Mouse (Mus musculus): Measurements from ENCODE around the gene Stra6. TPM values are rescaled to one million over a fixed set of nuclear protein-coding genes. Genes with fewer than 3 reads are reported as not detected.

The Stra6 gene
- polyA plus RNA-seq, 1 experiment from 2014 or later = 47.2 TPM

DNA sequence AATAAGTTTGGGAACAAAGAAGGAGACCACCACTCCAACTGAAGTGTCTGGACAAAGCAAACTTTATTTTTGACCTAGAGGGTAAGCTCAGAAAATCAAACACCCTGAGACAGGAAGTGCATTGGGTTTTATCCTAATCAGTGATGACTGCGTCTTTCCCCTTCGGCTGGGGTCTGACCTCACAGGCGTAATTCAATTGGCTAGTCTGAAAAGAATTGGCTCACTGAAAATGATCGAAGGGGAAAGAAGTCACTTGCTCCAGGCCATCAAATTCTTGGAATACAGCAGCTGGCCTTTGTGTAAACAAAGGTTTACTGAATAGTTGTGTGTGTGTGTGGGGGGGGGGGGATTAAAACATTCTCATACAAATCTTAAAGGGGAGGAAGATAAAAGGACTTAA, 62.2 kb downstream of the Stra6 start:
- Histone ChIP-seq H3K4me3 (no peak overlapping the region), H3K36me3 (replicated peaks) (no peaks in the 10 kb centered on the region), H3K9me3 (no peaks in the 10 kb centered on the region), H3K27me3 (replicated peaks; ENCODE audit: low read depth, poor library complexity, severe bottlenecking) (peaks cover 32% of the 10 kb centered on the region), H3K27ac (replicated peaks) (peak overlapping the region; percentile 81), H3K4me1 (peaks cover 80% of the 10 kb centered on the region)
- peak; percentile 44 for DNase-seq (ENCODE audit: low spot score)
- 20% methylated on average over 4 of the region's 4 CpGs for WGBS

GRCm38 (mm10) chr9:58128926-58129413, 65.4 kb downstream of the Stra6 start:
- Histone ChIP-seq H3K36me3 (replicated peaks) (no peaks in the 10 kb centered on the region), H3K27me3 (replicated peaks; ENCODE audit: low read depth, poor library complexity, severe bottlenecking) (peaks cover 50% of the 10 kb centered on the region), H3K27ac (replicated peaks) (peak overlapping the region; percentile 93), H3K4me3 (peak overlapping the region; percentile 53), H3K4me1 (peaks cover 98% of the 10 kb centered on the region), H3K9me3 (no peaks in the 10 kb centered on the region)
- DNase-seq (ENCODE audit: low spot score) = peak; percentile 84
- WGBS = 2% methylated on average over 13 of the region's 13 CpGs

DNA sequence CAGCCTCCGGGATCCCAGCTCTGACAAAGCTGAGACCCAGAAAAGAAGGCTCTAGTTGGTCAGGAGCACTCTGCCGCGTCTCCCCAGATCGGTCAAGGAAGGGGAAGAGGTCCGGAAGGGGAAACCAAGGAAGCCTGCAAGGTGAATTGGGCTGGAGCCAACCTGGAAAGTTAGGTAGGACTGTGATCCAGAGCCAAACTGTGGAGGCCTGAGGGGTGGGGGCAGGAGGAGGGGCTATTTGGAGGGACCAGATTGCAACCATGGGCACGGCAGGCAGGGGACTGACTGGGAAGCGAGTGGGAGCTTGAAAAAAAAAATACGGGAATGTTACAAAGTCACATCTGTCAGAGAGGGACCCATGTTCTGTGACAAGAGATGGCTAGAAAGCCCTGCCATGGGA, 65.9 kb downstream of the Stra6 start:
- Histone ChIP-seq H3K4me3 (peak overlapping the region; percentile 53), H3K27ac (replicated peaks) (peak overlapping the region; percentile 93), H3K4me1 (peaks cover 98% of the 10 kb centered on the region), H3K27me3 (replicated peaks; ENCODE audit: low read depth, poor library complexity, severe bottlenecking) (peaks cover 48% of the 10 kb centered on the region), H3K36me3 (replicated peaks) (no peaks in the 10 kb centered on the region), H3K9me3 (no peaks in the 10 kb centered on the region)
- WGBS = 13% methylated on average over 8 of the region's 8 CpGs
- no peak for DNase-seq (ENCODE audit: low spot score)

- H3K4me3 ChIP-seq = peak overlapping the region; percentile 53; the same call in 1 of the 2 replicates
- peaks cover 48% of the 10 kb centered on the region for H3K27me3 ChIP-seq (replicated peaks; ENCODE audit: low read depth, poor library complexity, severe bottlenecking)
- H3K4me1 ChIP-seq = peaks cover 98% of the 10 kb centered on the region
- no peaks in the 10 kb centered on the region for H3K36me3 ChIP-seq (replicated peaks)
- no peaks in the 10 kb centered on the region for H3K9me3 ChIP-seq
- WGBS = 45% methylated on average over 3 of the region's 3 CpGs
- H3K27ac ChIP-seq (replicated peaks) = peak overlapping the region; percentile 93
- DNase-seq (ENCODE audit: low spot score) = no peak
Measured at GRCm38 (mm10) chr9:58130909-58131308, 67.3 kb downstream of the Stra6 start.

GRCm38 (mm10) chr9:58131735-58132134, 68.1 kb downstream of the Stra6 start:
- Histone ChIP-seq H3K4me3 (peak overlapping the region; percentile 2; the same call in 1 of the 2 replicates), H3K36me3 (replicated peaks) (no peaks in the 10 kb centered on the region), H3K27me3 (replicated peaks; ENCODE audit: low read depth, poor library complexity, severe bottlenecking) (peaks cover 48% of the 10 kb centered on the region), H3K4me1 (peaks cover 98% of the 10 kb centered on the region), H3K9me3 (no peaks in the 10 kb centered on the region), H3K27ac (replicated peaks) (peak overlapping the region; percentile 93)
- no peak for DNase-seq (ENCODE audit: low spot score)
- WGBS = 84% methylated on average over 7 of the region's 7 CpGs

GRCm38 (mm10) chr9:58133893-58134884, 70.6 kb downstream of the Stra6 start:
- DNase-seq (ENCODE audit: low spot score) = peak; percentile 84
- Histone ChIP-seq H3K9me3 (no peaks in the 10 kb centered on the region), H3K36me3 (replicated peaks) (peaks cover 15% of the 10 kb centered on the region), H3K27me3 (replicated peaks; ENCODE audit: low read depth, poor library complexity, severe bottlenecking) (peaks cover 45% of the 10 kb centered on the region), H3K27ac (replicated peaks) (peak overlapping the region; percentile 93), H3K4me1 (peaks cover 98% of the 10 kb centered on the region), H3K4me3 (peak overlapping the region; percentile 43)
- 14% methylated on average over 17 of the region's 17 CpGs for WGBS

DNA sequence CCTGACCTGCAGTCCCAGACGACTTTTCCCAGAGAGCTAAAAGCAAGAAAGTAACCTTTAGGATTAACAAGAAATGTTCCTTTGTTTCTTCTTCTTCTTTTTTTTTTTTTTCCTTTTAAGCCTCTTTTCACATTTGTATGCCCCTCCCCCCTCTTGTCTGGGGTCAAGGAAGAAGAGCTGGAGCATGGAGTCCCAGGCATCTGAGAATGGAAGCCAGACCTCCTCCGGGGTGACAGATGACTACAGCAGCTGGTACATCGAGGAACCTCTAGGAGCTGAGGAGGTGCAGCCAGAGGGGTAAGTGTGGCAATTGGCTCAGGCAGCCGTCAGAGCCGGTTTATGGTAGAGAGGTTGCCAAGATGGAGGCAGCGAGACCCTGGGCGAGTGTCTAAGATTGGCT, 71.3 kb downstream of the Stra6 start:
- Histone ChIP-seq H3K36me3 (replicated peaks) (peaks cover 23% of the 10 kb centered on the region), H3K27me3 (replicated peaks; ENCODE audit: low read depth, poor library complexity, severe bottlenecking) (peaks cover 38% of the 10 kb centered on the region), H3K4me1 (peaks cover 98% of the 10 kb centered on the region), H3K4me3 (peak overlapping the region; percentile 43), H3K9me3 (no peaks in the 10 kb centered on the region), H3K27ac (replicated peaks) (peak overlapping the region; percentile 93)
- DNase-seq (ENCODE audit: low spot score) = peak; percentile 38
- WGBS = 40% methylated on average over 7 of the region's 7 CpGs

DNA sequence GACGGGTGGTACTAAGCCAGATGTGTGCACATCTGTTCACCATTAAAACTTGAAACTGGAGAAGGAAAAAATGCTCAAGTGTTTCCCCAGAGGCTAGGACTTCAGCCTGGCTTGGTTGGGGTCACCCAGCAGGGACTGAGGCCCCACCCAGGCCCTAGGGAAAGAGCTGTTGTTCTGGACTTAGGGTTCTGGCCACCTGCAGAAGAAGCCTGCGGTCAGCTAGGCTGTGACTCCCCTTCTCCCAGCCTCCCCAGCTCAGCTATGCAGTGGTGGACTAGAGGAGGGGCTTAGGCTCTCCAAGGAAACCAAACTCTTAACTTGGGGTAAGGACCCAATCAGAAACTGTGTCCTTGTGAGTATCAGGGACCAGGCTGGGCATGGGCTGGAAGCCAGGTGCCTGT, 72.3 kb downstream of the Stra6 start:
- WGBS = 14% methylated on average over 2 of the region's 2 CpGs
- peaks cover 98% of the 10 kb centered on the region for H3K4me1 ChIP-seq
- H3K4me3 ChIP-seq = peak overlapping the region; percentile 43
- peak overlapping the region; percentile 93 for H3K27ac ChIP-seq (replicated peaks)
- H3K9me3 ChIP-seq = no peaks in the 10 kb centered on the region
- DNase-seq (ENCODE audit: low spot score) = peak; percentile 53
- peaks cover 33% of the 10 kb centered on the region for H3K36me3 ChIP-seq (replicated peaks)
- peaks cover 30% of the 10 kb centered on the region for H3K27me3 ChIP-seq (replicated peaks; ENCODE audit: low read depth, poor library complexity, severe bottlenecking)

- 57% methylated on average over 6 of the region's 6 CpGs for WGBS
- DNase-seq (ENCODE audit: low spot score) = no peak
- H3K27ac ChIP-seq (replicated peaks) = 0 out of 2 replicates have a peak overlapping the region, but pooled peaks have one; percentile 15
- H3K9me3 ChIP-seq = no peaks in the 10 kb centered on the region
- H3K27me3 ChIP-seq (replicated peaks; ENCODE audit: low read depth, poor library complexity, severe bottlenecking) = 0 out of 2 replicates have a peak, but pooled peaks cover 13% of the 10 kb centered on the region
- H3K36me3 ChIP-seq (replicated peaks) = peaks cover 61% of the 10 kb centered on the region
- H3K4me3 ChIP-seq = no peak overlapping the region
- H3K4me1 ChIP-seq = peaks cover 84% of the 10 kb centered on the region
Measured at GRCm38 (mm10) chr9:58139947-58140346, 76.4 kb downstream of the Stra6 start.

DNA sequence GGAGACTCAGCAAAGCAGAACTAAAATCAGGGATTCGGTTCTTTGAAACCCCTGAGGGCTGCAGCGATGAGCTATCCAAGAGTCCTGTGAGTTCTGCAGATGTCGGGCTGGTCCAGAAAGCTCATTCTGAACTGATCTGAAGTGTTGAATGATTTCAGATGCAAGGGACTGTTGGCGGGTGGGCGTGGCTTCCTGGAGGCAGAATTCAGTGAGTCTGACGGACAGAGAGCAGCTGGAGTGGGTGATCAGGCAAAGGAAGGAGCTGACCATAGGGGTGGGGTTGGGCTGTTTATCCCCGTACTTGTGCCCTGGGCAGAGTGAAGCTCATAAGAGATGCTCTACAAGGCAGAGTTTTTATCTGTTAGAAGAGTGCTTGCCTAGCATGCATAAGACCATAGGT, 79.8 kb downstream of the Stra6 start:
- Histone ChIP-seq H3K9me3 (no peaks in the 10 kb centered on the region), H3K27me3 (replicated peaks; ENCODE audit: low read depth, poor library complexity, severe bottlenecking) (0 out of 2 replicates have a peak, but pooled peaks cover 11% of the 10 kb centered on the region), H3K27ac (replicated peaks) (peak overlapping the region; percentile 51), H3K4me3 (no peak overlapping the region), H3K36me3 (replicated peaks) (peaks cover 83% of the 10 kb centered on the region), H3K4me1 (peaks cover 72% of the 10 kb centered on the region)
- DNase-seq (ENCODE audit: low spot score) = peak; percentile 52
- WGBS = 38% methylated on average over 7 of the region's 7 CpGs

- Histone ChIP-seq H3K27me3 (replicated peaks; ENCODE audit: low read depth, poor library complexity, severe bottlenecking) (0 out of 2 replicates have a peak, but pooled peaks cover 6% of the 10 kb centered on the region), H3K9me3 (no peaks in the 10 kb centered on the region), H3K4me1 (peaks cover 60% of the 10 kb centered on the region), H3K4me3 (no peak overlapping the region), H3K27ac (replicated peaks) (peak overlapping the region; percentile 76), H3K36me3 (replicated peaks) (peaks cover 84% of the 10 kb centered on the region)
- peak; percentile 45 for DNase-seq (ENCODE audit: low spot score)
- 27% methylated on average over 1 of the region's 1 CpGs for WGBS
Measured at GRCm38 (mm10) chr9:58144664-58145063, 81.1 kb downstream of the Stra6 start.

DNA sequence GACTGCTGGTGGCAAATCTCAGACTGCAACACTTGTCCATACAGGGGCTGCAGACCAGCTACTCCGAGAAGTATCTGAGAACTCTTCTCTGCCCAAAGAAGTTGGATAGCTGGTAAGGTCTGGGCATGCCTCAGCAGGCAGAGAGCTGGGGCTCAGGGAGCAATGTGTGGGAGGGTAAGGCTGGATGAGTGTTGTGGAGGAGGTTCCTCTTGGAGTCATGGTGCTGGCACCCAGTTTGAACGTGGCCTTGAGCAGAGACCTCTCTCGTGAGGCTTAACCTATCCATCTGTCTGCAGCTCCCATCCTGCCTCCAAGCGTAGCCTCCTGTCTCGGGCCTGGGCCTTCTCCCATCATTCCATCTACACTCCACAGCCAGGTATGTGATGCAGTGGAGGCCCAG, 81.8 kb downstream of the Stra6 start:
- 85% methylated on average over 5 of the region's 5 CpGs for WGBS
- Histone ChIP-seq H3K4me1 (peaks cover 52% of the 10 kb centered on the region), H3K36me3 (replicated peaks) (peaks cover 84% of the 10 kb centered on the region), H3K4me3 (no peak overlapping the region), H3K27ac (replicated peaks) (peak overlapping the region; percentile 31; the same call in 1 of the 2 replicates), H3K9me3 (no peaks in the 10 kb centered on the region), H3K27me3 (replicated peaks; ENCODE audit: low read depth, poor library complexity, severe bottlenecking) (0 out of 2 replicates have a peak, but pooled peaks cover 6% of the 10 kb centered on the region)
- DNase-seq (ENCODE audit: low spot score) = no peak

Measured in embryonic facial prominence, embryonic 10.5 days (tissue).